Mouse (Mus musculus) urinary bladder, adult 2 months (tissue): ENCODE data around the gene Fntb. TPM values are rescaled to one million over a fixed set of nuclear protein-coding genes. Genes with fewer than 3 reads are reported as not detected.

ENCODE experiments used
- DNase-seq: peaks from one replicate; pipeline ENCODE4 v3.0.0; 2022; ENCODE audit warnings: low spot score
- polyA plus RNA-seq: library from polyadenylated mRNA; depleted of rRNA; stranded (reverse); fragments of >200 nt; gene quantifications from 2 replicates; pipeline ENCODE4 v1.2.3, GENCODE M21; 2012

Gene Fntb
- polyA plus RNA-seq, 1 experiment, result 19.3 TPM

DNA sequence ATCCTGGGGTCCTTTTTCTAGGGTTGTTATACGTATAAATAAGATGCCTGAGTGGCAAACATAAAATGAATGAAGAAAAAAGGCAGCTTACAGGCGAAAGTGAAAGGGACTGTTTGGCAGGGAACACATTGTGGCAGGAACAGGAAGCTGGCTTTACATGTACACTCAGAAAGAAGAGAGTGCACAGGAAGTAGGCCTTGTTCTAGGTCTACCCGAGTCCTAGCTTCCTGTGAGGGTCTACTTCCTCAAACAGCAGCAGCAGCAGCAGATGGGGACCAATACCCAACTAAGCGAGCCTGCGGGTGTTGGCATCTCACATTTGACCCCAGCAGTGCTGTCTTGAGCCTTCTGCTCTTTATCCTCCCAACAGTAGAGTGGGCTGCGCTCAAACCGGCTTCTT lies 121.4 kb downstream of the Fntb start:
- no peak for DNase-seq

DNA sequence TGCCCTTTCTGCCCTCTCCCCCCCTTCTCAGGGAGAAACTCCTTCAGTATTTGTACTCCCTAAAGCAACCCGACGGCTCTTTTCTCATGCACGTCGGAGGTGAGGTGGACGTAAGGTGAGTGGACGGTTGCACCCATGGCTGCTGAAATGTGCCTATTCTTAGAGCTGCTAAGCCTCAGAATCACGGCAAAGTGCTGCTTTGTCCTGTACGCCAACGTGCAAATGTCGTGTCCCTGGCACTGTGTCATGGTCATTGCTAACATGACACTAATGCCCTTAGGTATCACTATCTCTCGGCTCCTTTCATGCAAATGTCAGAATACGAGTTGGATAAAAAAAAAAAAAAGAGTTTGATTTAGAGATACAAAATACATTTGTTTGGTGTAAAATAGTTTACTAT lies 122.6 kb downstream of the Fntb start:
- DNase-seq, result no peak

DNA sequence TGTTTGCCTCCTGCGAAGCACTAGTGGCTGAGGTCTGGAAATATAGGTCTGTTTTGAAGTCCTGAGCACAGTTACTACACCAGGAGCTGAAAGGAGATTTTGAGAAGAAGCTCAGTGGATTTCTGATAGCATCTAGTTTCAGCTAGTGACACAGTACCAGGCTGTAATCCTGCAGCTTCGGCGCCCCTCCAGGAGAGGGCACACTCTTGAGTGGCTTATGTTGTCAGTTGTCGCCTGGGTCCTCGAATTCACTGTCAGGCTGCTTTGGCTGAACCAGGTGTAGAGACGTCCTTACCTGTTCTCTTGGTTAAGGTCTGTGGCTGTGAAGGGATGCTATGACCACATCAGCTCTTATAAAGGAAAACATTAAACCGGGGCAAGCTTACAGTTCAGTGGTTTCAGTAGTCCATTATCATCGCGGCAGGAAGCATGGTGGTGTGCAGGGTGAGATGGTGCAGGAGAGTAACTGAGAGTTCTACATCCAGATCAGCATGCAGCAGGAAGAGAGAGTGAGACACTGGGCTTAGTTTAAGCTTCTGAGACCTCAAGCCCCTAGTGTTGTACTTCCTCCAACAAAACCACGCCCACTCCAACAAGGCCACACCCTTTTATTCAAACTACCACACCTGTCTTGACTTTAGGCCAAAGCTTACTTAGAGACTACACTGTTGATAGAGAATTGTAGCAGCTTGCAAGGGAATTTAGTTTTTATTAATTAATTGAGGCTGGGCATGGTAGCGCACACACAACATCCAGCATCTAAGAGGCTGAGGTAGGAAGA lies 124.2 kb downstream of the Fntb start:
- no peak for DNase-seq

GRCm38 (mm10) chr12:76891160-76891559 lies 125.8 kb downstream of the Fntb start:
- DNase-seq, result no peak

- no peak for DNase-seq
Measured at GRCm38 (mm10) chr12:76892910-76893695, 127.7 kb downstream of the Fntb start.

DNA sequence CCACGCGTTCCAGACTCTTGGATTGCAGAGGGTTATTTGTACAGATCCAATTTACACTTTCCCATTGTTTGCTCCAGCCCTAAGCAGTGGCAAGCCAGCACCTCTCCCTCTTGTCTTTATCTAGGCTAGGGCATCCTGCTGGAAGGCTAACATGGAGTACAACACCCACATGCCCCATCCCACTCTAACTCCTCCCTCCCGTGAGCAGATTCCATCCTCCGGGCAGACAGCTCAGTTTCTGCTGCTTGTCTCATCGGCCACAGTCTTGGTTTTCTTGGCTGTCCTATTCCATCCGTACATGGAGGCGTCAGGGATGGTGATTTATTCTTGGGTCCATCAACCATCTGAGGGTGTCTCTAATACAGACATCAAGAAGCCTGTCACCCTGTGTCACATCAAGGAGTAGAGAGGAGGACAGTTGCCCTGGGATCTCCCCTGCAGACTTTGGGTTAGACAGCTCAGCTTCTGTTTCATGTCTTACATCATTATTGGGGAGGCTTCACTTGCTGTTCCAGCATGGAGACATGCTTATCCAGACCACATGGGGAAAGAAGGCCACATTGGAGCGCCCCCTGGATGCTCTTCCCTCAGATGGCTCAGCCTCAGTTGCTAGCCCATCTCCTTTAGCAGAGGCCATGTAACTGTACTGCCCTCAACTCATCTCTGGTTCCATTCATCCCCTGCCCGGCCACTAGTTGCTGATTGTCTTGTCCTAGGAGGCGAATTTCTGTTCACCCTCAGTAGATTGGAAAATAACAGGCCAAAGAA lies 129.6 kb downstream of the Fntb start:
- no peak for DNase-seq

- DNase-seq, result no peak
Measured at GRCm38 (mm10) chr12:76895777-76896176, 130.4 kb downstream of the Fntb start.

GRCm38 (mm10) chr12:76896566-76896965 lies 131.2 kb downstream of the Fntb start:
- no peak for DNase-seq

- no peak for DNase-seq
Measured at GRCm38 (mm10) chr12:76897006-76897405, 131.6 kb downstream of the Fntb start.

- DNase-seq, result no peak
Measured at GRCm38 (mm10) chr12:76898141-76898540, 132.8 kb downstream of the Fntb start.

GRCm38 (mm10) chr12:76899261-76899975 lies 134.0 kb downstream of the Fntb start:
- DNase-seq, result no peak

GRCm38 (mm10) chr12:76901508-76902294 lies 136.3 kb downstream of the Fntb start:
- DNase-seq, result no peak

DNA sequence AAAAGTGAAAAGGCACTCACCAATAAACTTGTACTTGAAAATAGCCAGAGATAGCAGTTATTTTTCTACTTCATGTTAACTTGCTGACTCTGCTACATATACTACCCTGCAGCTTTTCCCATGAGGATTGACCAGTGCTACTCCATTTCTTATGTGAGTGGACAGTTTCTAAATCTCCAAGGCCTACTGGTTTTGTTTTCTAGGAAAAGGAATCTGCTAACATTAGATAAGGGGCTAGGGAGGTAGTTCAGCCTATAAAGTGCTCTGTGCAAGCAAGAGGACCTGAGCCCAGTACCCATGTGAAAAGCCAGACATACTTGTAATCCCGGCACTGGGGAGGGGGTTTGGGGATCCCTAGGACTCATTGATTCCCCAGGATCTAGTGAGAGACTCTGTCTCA lies 140.9 kb downstream of the Fntb start:
- DNase-seq, result no peak

DNA sequence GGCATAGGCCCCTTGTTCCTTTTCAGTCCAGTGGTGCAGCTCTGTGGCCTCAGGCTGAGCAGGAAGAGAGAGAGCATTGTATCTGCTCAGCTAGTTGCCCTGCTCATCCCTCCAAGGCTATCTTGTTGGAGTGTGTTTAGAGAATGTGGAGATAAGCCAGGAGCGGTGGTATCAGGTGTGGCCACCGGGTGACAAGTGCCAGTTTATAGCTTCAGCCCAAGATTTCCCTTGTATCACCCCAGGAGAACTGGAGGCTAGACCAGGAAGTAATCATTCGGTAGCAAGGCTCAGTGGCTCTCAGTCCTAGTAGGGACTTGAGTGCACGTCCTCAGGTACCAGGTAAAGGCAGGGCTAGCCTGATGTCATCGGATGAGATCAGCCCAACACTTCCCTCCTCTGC lies 143.8 kb downstream of the Fntb start:
- DNase-seq, result no peak

- DNase-seq, result no peak
Measured at GRCm38 (mm10) chr12:76910258-76910940, 145.0 kb downstream of the Fntb start.

DNA sequence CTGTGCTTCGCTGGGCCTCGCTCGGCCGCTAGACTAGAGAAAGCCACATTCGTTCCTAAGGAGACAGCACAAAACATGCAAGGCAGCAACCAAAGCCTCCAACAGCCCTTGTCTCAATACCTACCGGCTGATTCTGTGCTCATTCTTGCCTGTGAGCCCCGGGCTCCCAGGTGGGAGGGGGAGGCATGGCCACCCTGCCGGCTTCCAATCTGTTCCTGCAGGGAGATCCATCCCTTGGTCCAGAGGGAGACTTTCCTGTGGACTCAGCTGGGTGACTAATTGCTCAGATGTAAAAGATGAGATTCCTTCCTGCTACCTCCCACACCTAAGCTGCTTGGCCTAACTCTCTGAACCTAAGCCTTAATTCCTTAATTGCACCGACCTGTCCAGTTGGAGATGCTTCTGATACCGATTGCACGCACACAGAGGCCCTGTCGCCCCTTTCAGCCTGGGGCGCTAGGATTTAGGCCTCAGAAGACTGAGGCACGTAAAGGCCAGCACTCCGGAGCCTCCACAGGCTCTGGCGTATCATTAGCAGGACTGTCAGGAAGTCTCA lies 145.9 kb downstream of the Fntb start:
- no peak for DNase-seq

GRCm38 (mm10) chr12:76912193-76912592 lies 146.8 kb downstream of the Fntb start:
- DNase-seq, result no peak

GRCm38 (mm10) chr12:76916163-76916562 lies 150.8 kb downstream of the Fntb start:
- DNase-seq, result no peak

DNA sequence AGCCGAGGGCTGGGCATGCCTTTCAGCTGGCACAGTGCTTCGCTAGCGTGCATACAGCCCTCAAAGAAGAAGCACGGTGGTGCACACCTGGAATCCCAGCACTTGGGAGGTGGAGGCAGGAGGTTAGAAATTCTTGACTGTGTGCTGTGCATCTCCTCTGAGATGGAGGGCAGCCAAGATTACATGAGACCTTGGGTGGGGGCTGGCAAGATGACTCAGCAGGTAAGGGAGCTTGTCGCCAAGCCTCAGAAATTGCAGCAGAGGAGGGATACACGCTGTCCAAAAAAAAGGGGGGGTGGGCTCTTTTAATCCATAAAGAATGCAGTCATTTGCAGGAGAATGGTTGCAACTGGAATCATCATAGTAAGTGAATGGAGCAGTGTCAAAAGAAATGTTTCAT lies 152.7 kb downstream of the Fntb start:
- no peak for DNase-seq

GRCm38 (mm10) chr12:76918855-76919254 lies 153.5 kb downstream of the Fntb start:
- DNase-seq, result no peak
